Mouse (Mus musculus) kidney, adult 2 months (tissue): ENCODE results near the gene Myl7. TPM values are rescaled to one million over a fixed set of nuclear protein-coding genes. Genes with fewer than 3 reads are reported as not detected.
"Not testable (repeated sequence)": the region's sequence is repeated elsewhere in the genome, so short reads cannot be mapped to it uniquely, and the experiment has no call there.

Experiments
- DNase-seq: peaks from one replicate; pipeline ENCODE4 v3.0.0; 2021
- H3K27ac ChIP-seq: fragments of 200-500 bp; 2 replicates; pipeline ENCODE4 v1.5.1; 2012; ENCODE audit warnings: low read depth, low read length, control low read depth, inconsistent platforms; ENCODE audit not compliant: insufficient read depth
- H3K27me3 ChIP-seq: fragments of 200-500 bp; replicated peaks from 2 replicates; pipeline ENCODE4 v1.6.1; 2012; ENCODE audit warnings: mild to moderate bottlenecking, moderate library complexity, low read length, inconsistent platforms; ENCODE audit not compliant: control insufficient read depth, insufficient read depth
- H3K36me3 ChIP-seq: fragments of 200-500 bp; 2 replicates; pipeline ENCODE4 v1.6.1; 2012; ENCODE audit warnings: mild to moderate bottlenecking, moderate library complexity, low read length, inconsistent platforms; ENCODE audit not compliant: control insufficient read depth, insufficient read depth
- H3K4me1 ChIP-seq: fragments of 200-500 bp; 2 replicates; pipeline ENCODE4 v1.6.1; 2011; ENCODE audit warnings: low read length; ENCODE audit not compliant: control insufficient read depth, insufficient read depth
- H3K4me3 ChIP-seq: fragments of 200-500 bp; 2 replicates; pipeline ENCODE4 v1.5.1; 2011; ENCODE audit warnings: mild to moderate bottlenecking, low read depth, low read length, control low read depth; ENCODE audit not compliant: insufficient read depth
- CTCF ChIP-seq: fragments of 200-500 bp; conservative IDR thresholded peaks from 2 replicates; pipeline ENCODE4 v1.5.1; 2011; ENCODE audit warnings: low read depth, mild to moderate bottlenecking, control low read depth, low read length, moderate library complexity, mixed read lengths; ENCODE audit not compliant: insufficient read depth, insufficient read length
- POLR2A ChIP-seq: fragments of 200-500 bp; IDR thresholded peaks from one replicate; pipeline ENCODE4 v1.6.1; 2011; ENCODE audit warnings: low read depth, low read length, control low read depth
- WGBS: fragments of 180-500 bp; shearing (Covaris S2); methylation state at CpG from one replicate; pipeline ENCODE4 v1.1.7; 2018; 5-methylcytosine and 5-hydroxymethylcytosine counted together
- polyA plus RNA-seq: library from polyadenylated mRNA; depleted of rRNA; stranded (reverse); fragments of >200 nt; gene quantifications from 2 replicates; pipeline ENCODE4 v1.2.3, GENCODE M21; 2012

The Myl7 gene
- polyA plus RNA-seq, 1 experiment: 5.1 TPM

GRCm38 (mm10) chr11:5893807-5894206 is 4.8 kb downstream of the Myl7 start:
- TF ChIP-seq CTCF: no peak
- TF ChIP-seq POLR2A: no peak
- 87% methylated on average over 6 of the region's 6 CpGs for WGBS
- Histone ChIP-seq H3K4me1 (peaks cover 5% of the 10 kb centered on the region; the same call in 1 of the 2 replicates), H3K4me3 (no peak overlapping the region), H3K36me3 (no peaks in the 10 kb centered on the region), H3K27ac (no peak overlapping the region), H3K27me3 (no peaks in the 10 kb centered on the region)
- no peak for DNase-seq

DNA sequence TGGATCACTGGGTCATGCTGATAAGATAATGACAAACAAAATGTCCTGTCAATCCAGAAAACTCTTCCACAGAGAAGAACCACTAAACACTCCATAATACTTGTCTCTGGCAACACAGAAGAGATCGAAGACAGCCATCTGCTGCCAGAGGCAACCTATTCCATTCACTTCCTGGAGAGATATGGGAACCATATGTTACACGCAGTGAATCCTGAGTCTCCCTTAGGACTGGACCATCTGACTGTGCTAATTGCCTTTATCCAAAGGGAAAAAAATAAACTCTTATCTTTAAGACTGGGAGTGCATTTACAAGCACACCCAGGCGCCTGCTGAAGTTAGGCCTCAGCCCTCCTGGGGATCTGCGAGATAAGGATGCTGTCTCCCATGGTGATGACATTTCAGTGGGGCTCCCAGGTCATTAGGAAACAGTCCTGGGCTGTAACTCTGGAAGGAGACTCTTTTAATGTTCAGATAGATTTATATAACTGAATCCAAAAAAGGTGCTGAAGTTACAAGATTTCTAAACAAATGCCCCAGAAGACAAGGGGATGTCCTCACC is 5.7 kb downstream of the Myl7 start:
- no peak for DNase-seq
- Histone ChIP-seq H3K4me1 (peaks cover 5% of the 10 kb centered on the region; the same call in 1 of the 2 replicates), H3K27me3 (no peaks in the 10 kb centered on the region), H3K4me3 (no peak overlapping the region), H3K36me3 (no peaks in the 10 kb centered on the region), H3K27ac (no peak overlapping the region; the same call in 1 of the 2 replicates)
- no peak for TF ChIP-seq CTCF
- 71% methylated on average over 4 of the region's 4 CpGs for WGBS

DNA sequence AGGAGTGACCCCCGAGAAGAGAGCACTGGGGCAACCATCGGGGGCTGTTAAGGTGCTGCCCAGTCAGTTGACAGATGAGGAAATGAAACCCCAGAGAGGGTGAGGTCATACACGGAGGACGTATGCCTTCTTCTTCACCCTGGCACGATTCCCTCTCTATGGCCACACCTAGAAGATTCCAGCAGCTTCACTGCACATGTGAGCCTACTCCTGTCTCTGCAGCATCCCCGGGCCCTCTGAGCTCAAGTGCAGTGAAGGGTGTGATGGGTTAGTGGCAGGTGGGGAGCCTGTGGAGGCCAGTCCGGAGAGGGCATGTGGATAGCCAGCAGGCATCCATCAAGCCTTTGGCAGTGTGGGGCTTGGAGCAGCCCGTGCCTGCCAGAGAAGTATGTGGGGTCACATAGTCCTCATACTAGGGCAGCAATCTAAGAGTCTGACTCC is 6.4 kb downstream of the Myl7 start:
- TF ChIP-seq CTCF (no peak), POLR2A (no peak)
- no peak overlapping the region for H3K4me3 ChIP-seq
- peaks cover 5% of the 10 kb centered on the region; the same call in 1 of the 2 replicates for H3K4me1 ChIP-seq
- 24% methylated on average over 8 of the region's 8 CpGs for WGBS
- H3K27me3 ChIP-seq: no peaks in the 10 kb centered on the region
- H3K27ac ChIP-seq: no peak overlapping the region
- peak; percentile 43 for DNase-seq
- no peaks in the 10 kb centered on the region for H3K36me3 ChIP-seq

GRCm38 (mm10) chr11:5888563-5888962 is 10.0 kb downstream of the Myl7 start:
- not testable (repeated sequence) for DNase-seq, H3K36me3 ChIP-seq, H3K4me3 ChIP-seq, H3K27me3 ChIP-seq, H3K4me1 ChIP-seq, H3K27ac ChIP-seq
- WGBS: 62% methylated on average over 5 of the region's 5 CpGs

- no peak for DNase-seq
- Histone ChIP-seq H3K36me3 (no peaks in the 10 kb centered on the region), H3K27ac (no peak overlapping the region), H3K27me3 (no peaks in the 10 kb centered on the region), H3K4me1 (peaks cover 5% of the 10 kb centered on the region; the same call in 1 of the 2 replicates), H3K4me3 (no peak overlapping the region)
- TF ChIP-seq CTCF: no peak
- no peak for TF ChIP-seq POLR2A
- WGBS: 78% methylated on average over 5 of the region's 5 CpGs
These were observed 11.3 kb downstream of the Myl7 start for GRCm38 (mm10) chr11:5887250-5887649.

DNA sequence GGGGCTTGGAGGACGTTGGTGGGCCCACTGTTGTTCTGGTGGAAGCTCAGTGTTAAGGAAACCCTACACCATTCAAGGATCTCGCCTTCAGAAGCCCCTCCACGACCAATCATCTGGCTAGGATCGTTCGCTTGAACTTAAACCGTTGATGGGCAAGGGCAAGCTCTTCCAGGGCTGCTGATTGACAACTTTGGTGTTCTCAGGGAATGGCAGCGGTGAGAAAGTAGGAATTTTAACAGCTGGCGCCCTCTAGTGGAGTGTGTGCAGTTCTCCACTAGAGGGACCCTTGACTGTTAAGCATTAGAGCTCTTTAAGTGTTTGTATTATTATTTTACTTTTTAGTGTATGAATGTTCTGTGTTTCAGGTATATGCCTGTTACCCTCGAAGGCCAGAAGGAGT is 12.4 kb downstream of the Myl7 start:
- Histone ChIP-seq H3K4me1 (no peaks in the 10 kb centered on the region), H3K4me3 (no peak overlapping the region), H3K27ac (no peak overlapping the region), H3K36me3 (no peaks in the 10 kb centered on the region), H3K27me3 (no peaks in the 10 kb centered on the region)
- 12% methylated on average over 9 of the region's 9 CpGs for WGBS
- DNase-seq: peak; percentile 76
- TF ChIP-seq CTCF: peak; percentile 84
- no peak for TF ChIP-seq POLR2A

DNA sequence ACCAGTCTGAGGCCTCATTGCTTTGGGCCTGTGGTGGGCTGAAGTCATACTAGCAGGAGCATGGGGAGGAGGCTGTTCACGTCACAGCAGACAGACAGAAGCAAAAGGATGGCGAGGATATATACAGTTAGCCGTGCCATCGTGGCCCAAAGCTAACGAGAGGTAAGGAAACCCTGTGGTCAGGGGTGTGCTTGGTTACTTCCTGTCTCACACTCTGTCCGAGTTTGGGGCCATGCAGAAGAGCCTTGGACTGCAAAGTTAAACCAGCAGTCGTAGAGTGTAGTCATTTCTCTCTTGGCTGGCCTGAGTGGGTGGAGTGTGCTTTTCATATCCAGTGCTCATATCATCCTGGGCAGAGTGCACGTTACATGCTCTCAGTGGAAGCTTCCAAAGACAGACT is 16.1 kb downstream of the Myl7 start:
- WGBS: 70% methylated on average over 8 of the region's 8 CpGs
- H3K4me3 ChIP-seq: no peak overlapping the region
- H3K27ac ChIP-seq: no peak overlapping the region
- no peaks in the 10 kb centered on the region for H3K27me3 ChIP-seq
- TF ChIP-seq CTCF (no peak), POLR2A (no peak)
- no peak for DNase-seq
- H3K36me3 ChIP-seq: no peaks in the 10 kb centered on the region
- H3K4me1 ChIP-seq: peaks cover 5% of the 10 kb centered on the region; the same call in 1 of the 2 replicates

DNA sequence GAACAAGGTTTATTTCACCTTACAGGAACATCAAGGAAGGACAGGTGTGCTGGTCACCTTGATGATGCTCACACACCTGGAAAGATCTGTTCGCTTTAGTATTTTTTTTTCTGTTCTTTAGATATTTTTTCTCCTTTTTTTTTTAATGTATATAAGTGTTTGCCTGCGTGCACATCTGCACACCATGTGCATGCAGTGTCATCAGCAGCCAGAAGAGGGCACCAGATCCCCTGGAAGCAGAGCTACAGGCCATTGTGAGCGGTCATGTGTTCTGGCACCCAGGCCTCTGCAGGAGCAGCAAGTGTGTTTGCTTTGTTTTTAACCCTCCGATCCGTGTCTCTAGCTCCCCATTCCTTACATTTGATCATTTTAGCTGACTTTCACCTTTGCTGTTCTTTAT is 18.7 kb downstream of the Myl7 start:
- no peak overlapping the region for H3K27ac ChIP-seq
- H3K27me3 ChIP-seq: no peaks in the 10 kb centered on the region
- H3K4me1 ChIP-seq: peaks cover 5% of the 10 kb centered on the region; the same call in 1 of the 2 replicates
- TF ChIP-seq POLR2A (no peak), CTCF (peak; percentile 79)
- WGBS: 73% methylated on average over 5 of the region's 5 CpGs
- no peak overlapping the region for H3K4me3 ChIP-seq
- no peaks in the 10 kb centered on the region for H3K36me3 ChIP-seq
- DNase-seq: peak; percentile 66
